Mouse (Mus musculus): ENCODE measurements at regions not wholly inside any gene's neighbourhood (a gene's known extent, or its start where the extent isn't known, plus 50 kb on each side); places are given as distances from the start of the nearest gene placed in this dataset.

DNA sequence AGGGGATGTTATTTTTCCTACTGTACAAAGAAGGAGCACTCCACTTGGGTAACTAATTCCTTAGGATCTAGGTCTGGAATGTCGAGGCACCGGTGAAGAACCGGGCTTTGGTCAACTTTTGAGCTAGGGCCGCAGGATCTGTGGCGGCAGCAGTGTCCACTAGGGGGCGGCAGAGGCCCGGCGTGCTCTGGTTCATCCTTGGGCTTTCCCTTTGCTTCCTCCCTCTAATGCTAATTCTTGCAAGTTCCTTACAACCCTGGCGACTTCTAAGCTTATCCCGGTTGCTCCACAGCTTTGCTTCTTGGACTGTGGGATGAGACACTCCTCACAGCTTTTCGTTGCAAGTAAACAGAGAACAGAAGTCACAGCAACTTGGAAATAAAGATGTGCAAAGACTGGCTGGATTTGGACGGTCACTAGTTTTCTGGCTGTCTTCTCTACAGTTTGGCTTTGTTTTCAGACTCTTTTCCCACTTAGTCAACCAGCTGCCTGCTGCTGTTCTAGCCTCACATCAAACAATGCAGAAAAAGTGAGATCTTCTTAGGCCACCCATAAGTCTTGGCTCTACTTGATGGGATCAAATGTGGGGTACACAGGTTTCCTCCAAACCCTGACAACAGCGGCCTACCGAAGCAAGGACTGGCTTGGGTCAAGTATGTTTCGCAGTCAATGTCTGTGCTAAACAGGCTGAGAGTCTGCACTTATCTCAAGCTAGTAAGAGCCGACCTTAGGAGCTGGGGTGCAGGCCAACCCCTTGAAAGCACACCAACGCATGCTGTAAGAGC lies 51.2 kb upstream of the Tmem72 start:
- DNase-seq (ENCODE audit: low spot score in 2 of 2) = peak; percentile 15 to 32

DNA sequence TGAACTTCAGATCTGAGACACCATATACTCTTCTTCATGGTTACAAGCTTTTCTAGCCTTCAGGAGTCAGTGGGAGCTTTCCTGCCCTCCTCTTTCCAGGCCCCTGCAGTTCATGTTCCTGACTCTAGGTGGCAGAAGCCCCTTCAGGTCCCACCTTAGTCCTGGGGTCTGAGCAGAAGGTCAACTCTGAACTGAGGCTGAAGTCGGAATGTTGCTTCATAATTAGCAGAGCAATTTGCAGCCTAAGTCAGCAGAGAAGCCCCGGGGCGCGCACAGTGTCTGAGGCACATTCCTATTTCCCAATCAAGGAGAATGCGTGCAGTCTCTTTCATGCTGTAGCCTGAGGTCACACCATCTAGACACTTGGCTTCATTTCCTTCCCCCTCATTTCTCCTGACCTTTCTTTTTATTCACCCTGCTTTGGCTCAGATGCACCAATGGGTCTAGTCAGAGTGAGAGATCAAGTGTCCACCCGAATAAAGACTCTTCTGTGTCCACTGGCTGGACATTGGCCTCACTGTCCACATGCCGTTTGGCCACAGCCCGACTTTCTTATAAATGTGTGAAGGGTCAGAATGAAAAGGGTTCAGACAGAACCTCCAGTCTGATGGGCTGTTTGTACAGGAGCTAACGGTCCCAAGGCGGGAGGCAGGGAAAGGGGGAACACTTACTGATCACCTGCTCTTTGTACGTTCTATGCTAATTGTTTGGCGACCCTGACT lies 58.4 kb upstream of the Tmem72 start:
- DNase-seq (ENCODE audit: low spot score in 2 of 2) = no peak

DNA sequence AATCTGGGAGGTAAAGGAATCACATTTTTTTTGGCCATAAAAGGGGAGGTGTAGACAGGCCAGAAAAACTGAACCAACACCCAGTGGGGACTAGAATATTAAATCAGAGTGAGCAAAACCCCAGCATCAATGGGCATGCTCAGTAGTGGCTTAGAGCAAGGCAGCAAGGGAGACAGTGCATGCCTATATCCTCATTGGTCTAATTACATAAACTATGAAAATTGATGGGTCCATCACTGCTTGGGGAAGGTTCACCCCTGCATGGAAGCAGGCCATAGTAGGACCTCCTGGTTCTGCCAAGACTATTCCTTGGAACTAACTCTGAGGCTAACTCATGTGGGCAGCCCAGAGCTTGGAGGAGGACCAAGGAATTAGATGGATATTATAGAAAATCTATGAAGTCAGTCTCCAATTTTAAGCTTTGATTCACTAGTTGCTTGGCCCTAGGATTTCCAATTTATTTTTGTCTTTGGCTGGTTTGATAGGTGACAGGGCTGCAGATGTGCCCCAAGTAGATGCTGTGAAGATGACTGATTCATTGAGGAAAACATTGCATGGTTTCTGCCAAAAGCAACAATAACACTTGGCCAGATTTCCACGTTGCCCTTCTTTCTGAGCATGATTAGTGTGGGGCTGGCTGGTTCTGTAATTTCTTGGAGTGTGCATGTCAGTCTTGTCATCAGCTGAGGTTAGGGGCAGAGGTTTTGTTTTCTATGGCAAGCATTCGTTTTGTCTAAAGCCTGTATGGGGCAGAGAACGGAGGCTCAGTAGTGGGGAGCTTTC lies 70.0 kb upstream of the Tmem72 start:
- no peak for DNase-seq (ENCODE audit: low spot score in 2 of 2)

DNA sequence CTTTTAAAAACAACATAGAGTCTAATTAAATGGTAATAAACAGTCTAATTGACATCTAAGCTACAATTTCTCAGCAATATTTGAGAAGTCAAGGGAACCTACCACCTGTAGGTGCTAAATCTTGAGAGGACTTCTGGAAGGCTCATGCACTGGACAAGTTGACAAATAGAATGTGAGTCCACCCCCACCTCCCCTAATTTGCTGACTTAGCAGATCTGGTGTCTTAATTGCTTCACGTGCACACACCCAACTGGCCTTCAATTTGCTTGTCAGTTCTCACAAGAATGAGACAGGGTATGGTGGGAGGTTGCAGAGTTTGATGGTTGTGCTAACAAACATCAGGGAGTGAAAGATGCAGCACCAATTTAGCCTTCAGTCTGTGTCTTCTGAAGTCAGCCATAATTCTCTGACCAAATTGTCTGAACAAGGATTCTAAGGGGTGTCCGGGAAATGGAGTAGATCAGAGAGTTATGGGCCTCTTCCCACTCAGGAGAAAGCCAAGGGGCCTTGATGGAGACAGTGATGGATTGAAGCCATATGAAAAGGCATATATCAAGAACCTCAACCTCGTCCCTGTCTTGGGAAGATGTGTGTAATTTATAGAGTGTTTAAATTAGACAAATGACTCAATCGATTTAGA lies 76.7 kb upstream of the Tmem72 start:
- no peak for DNase-seq (ENCODE audit: low spot score in 2 of 2)

DNA sequence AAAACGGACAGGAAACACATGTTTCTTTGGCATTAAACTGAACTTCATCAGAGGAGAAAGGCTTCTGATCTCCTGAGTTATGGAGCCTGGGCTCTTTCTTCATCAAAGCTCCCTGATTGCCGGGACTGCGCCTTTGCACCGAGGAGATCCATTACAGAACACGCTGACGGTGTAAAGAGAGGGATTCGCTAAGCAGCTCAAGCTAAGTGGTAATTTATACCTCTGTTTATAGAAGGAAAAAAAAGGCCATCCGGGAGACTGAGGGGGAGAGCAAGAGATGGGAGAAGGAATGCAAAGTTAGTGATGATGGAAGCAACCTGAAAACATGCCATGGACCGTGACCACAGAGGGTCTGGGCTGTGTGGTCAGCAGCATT lies 77.2 kb upstream of the Tmem72 start:
- no peak for DNase-seq (ENCODE audit: low spot score in 2 of 2)

DNA sequence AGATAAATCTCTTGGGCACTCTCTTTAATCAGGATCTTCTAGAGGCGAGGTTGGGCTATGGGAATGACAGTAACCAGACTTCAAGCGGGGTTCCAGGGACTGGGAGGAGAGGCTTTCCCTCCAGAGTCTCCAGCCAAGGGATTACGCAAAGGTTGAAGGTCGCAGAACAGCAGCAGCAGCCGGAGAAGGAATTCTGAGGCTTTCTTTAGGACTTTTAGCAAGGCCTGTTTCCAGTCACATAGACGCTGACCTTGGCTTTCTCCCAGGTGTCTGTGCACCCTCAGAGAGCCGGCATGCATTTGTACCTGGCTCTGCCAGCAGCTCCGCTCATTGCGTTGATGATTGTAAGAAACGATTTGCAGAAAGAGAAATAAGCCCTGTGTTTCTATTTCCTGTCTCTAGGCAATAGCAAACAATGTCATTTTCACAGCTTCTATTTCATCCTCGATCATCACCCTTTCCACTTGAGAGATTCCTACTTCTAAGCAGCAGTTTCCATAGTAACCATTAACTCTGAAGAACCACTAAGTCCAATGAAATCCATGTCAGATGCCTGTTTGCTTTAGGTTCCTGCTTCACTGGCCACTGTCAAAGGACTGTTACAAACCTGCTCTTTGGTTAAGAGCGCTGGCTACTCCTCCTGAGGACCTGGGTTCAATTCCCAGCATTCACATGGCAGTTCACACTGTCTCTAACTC lies 104.7 kb upstream of the Tmem72 start:
- DNase-seq (ENCODE audit: low spot score in 2 of 2) = no peak

DNA sequence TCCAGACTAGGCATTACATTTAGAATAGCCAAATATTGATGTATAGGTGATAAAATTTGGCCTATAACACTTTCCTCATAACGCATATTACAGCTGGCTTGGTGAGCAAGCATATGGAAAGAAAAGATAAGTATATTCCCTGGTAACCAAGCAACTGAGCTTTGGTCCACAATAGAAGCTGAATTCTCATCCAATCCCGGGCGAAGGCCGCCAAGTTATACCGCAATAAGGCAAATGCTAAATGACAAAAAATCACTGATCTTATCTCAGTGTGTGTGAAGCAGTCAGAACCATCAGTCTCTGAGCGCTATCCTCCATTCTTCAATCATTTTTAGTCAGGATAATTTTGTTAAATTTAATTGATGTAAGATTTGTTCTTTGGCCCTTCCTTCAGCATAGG lies 105.9 kb upstream of the Tmem72 start:
- no peak for DNase-seq (ENCODE audit: low spot score in 2 of 2)

DNA sequence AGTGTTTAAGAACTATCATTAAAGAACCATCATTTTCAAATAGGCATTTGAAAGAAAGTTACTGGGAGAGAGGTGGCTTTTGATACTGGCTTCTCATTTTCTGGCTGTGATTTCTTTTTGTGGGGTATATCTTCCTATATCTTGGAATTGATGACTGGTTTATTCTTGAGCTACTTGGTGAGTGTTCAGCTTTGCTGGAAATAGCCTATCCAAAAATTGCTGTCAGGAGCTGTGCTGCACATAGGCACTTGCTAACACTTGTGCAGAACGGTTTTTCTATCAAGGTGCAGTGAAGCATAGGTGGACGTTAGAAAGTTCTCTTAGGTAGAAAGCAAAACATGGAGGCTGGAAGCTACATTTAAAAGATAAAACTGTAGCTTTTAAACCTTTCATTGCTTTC lies 108.9 kb upstream of the Tmem72 start:
- DNase-seq (ENCODE audit: low spot score in 2 of 2) = no peak

DNA sequence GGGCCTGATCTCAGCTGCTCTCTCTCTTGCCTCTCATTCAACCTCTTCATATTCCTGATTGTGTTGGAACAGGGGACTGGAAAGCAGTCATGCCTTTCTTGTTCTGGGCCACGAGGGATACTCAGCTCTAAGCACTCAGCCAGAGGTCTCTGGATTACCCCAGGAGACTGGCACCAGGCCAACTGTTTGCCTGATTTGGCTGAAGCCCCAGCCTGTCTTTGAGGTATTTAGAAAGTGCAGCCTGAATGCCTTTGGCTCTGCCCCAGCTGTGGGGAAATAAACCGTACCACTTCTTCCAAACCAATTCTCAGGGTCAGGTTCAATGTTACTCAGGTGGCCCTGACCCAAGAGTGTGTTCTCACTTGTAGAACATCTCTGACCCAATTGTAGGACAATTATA lies 112.6 kb upstream of the Tmem72 start:
- no peak for DNase-seq (ENCODE audit: low spot score in 2 of 2)

DNA sequence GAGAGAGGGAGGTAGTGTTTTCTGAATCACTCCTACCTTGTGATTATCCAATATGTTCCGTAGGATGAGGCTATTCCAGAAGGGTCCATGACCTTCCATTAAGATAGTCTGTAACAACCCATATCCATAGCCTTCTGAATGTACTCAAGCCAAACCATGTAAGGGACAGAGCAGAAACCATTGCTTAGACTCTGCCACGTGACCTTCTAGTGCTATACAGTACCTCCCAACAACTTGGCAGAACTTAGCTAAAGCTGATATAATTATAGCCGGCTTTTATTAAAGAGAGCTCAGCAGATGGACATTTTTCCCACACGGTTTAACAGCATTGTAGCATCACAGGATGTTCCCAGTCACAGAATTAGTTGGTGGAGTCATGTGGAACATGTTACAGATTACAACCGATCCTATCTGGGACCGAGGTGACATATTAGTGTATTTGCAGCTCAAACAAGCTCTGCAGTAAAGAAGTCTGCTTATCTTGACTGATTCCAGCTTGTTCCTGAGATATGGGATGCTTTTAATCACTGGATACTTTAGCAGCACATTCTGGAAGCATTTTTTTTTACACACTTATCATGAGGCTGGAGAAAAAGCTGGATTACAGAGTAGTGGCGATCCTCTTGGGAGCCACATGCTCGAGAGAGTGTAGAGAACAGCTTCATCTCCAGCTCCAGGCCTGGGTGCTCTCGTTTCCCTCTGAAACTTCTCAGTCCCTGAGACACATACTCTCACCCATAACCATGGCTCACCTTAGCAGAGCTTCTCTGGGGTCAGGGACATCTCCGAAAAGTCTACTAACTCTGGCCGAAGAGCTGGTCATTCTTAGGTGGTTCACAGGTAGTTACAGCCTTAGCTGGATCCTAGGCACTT lies 129.5 kb upstream of the Tmem72 start:
- no peak for DNase-seq (ENCODE audit: low spot score in 2 of 2)

DNA sequence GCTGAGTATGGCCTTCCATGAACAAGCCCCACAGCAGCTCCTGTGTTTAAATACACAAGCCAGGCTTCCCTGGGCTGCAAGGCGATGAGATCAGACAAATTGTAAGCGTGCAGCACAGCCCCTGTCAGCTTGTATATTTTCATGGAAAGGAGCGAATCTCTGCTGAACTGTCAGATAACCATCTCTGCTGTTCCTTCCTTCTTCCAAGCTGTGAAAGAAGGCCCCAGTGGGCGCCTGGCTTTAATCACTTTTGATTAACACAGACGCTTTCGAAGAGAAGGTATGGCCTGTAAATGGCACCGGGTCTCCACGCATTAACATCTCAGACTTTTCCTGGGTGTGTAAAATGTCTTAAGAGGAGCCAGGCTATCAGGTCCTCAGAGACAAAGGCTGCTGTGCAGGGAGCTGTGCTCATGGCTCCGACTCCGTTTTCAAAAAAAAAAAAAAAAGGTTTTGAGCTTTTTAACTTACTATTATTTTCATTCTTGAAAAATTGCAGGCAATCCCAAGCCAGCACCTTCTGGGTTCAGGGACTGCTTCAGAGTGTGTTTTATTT lies 131.9 kb upstream of the Tmem72 start:
- no peak for DNase-seq (ENCODE audit: low spot score in 2 of 2)

DNA sequence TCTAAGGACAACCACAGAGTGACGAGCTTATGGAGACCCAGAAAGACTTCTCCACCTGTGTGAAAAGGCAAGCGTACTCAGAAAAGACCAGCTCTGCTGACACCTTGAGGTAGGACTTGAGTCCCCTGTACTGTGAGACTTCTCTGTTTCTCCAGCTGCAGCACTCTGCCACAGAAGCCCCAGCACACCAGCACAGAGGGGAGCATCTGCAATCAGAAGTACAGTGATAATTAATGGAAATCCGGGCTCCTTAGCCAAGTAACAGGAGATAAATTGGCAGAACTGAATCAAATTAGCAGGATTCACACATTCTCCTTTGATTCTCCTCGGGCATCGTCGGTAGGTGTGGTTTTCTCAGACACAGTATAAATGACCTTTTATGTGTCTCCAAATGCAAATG lies 137.3 kb upstream of the Tmem72 start:
- DNase-seq (ENCODE audit: low spot score in 2 of 2) = no peak

DNA sequence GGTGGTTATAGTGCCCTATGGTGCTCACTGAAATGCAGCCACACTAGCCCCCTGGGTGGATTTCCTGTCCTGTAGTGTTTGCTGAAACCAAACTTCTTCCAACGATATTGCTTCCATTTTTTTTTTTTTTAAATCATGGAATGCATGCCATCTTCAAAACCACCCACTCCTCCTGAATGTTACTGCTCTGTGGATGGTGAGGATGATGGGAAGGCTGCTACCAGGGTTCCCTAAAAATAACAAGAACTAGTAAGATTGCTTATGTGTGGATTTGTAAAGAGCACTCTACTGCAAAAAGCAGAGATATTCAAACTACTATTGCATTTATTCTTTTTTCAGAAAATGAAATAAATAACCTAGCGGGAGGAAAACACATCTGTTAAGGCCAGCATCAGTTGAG lies 139.4 kb upstream of the Tmem72 start:
- DNase-seq (ENCODE audit: low spot score in 2 of 2) = no peak

DNA sequence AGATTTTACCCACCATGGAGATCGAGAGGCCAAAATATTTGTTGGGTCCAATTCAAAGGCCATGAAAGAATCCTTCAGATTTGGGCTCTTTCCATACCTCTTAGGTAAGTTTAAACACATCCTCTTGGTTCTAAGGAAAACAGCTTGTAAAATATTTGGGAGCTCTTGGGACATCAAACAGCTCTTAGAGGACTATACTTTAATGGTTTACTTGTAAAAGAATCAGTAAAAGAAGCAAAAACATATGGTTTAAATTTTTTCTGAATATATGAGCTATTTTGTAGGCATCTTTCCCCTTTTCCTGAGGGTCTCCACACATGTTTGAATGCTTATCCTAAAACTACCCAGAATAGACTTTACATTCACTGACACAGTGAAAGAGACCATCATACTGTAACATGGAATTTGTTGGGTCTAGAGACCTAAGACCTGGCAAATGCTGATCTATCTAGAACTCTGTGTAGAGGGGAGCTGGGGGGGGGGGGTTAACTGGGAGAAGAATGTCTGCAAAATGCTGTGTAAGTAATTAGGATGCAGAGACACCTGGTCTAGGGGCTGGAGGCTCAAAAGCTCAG lies 140.3 kb upstream of the Tmem72 start:
- DNase-seq (ENCODE audit: low spot score in 2 of 2) = no peak

DNA sequence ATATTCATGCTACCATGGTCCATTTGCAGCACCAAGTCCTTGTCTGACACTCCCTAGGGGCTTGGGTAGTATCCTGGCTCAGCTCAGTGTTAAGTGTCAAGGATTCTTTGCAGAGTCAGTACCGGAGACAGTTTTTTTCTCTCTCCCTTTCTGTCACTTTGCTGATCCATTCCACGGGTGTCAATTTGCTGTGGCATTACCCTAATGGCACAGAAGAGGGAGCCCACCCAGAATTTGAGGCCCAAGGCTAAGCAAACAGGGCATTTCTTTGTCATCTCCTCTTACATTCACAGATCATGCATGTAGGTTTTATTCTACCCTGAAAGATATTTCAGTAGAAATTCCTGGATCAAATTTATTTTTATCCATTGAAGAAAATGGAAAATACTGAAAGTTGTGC lies 146.4 kb upstream of the Tmem72 start:
- no peak for DNase-seq (ENCODE audit: low spot score in 2 of 2)

DNA sequence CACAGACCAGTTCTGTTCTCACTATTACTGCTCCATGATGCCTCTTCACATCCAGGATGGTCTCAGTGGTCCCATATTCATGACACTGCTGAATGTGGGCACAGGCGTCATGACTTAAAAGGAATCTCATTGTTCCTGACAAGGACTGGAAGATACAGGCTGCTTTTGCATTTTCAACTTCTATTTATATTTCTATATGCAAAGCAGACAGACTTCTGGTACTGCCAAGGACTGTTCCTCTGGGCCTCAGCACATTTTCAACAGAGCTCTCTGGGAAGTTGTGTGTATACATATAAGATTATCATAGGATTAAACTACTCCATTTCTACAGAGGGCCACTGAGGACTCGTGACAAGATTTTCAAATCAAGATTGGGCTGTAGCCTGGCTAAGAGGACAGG lies 146.9 kb upstream of the Tmem72 start:
- DNase-seq (ENCODE audit: low spot score in 2 of 2) = no peak

DNA sequence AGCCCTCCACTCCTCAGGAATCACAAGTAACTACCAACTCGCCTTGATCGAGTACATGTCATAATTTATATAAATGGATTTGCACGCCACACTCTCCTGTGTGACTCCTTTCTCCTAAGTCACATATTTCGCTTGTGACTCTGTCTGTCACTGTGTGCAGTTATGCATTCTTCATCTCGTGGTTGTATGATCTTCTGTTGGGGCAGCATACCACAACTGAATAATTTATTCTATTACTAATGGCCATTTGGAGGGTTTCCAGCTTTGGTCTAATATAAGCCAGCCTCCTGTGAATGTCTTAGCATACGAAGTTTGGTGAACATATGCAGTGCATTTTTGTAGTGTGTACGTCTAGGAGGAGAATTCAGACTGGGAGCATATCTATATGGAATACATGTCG lies 176.6 kb upstream of the Tmem72 start:
- DNase-seq (ENCODE audit: low spot score in 2 of 2) = no peak

DNA sequence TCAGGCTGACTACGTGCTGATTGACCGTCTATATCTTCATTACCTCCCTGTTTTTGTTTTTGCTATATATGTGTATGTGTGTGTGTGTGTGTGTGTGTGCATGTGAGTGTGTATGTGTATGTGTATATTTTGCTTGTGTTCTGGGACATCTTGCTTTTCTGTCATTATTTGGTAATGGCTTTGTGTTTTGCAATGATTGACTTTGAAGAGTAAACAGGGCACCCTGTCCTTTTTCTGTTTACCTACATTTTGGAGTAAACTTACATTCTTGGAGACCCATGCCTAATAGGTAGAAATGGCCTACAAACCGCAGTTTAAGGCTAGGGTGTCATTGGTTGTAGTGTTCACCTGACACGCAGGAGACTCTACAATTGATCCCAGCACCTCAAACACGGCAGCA lies 177.5 kb upstream of the Tmem72 start:
- DNase-seq (ENCODE audit: low spot score in 2 of 2) = no peak

DNA sequence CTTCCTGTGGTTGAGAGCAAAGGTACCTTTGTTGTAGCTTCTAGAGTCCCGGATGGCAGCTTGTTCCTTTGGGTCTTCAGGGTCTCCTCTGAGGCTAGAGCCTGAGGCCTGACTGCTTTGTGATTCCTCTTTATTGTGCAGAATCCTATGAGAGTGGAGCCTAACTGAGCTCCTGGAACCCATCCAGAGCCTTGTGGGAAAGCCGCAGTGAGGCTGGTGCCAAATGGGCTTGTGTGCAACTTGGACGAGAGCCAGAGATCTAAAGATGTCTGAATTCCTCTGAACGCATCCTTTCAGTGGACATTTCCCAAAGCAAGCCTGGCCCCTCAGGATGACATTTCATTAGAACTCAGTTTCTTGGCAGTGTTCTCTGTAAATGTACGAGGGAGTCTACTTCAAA lies 178.4 kb upstream of the Tmem72 start:
- DNase-seq (ENCODE audit: low spot score in 2 of 2) = no peak

DNA sequence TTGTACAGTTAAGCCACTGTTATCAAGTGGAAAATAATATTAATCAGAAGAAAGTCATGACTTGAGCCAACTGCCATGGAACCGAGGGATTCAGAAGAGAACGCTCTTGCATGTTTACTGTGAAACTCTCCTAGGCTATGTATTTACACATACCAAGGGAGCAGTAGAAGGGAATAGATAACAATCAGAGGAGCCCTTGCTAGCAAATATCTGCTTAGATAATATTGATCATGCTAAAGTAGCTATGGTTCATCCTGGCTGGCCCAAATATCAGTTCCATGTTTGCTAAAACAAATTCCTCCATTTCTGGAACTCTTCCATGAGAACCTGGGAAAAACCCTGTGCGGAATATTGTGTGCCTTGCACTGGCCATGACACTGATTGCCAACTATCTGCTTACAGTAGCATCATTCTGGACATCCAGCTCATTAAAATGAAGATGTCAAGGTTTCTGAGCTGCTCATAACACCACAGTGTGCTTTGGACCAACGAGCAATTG lies 179.5 kb upstream of the Tmem72 start:
- no peak for DNase-seq (ENCODE audit: low spot score in 2 of 2)
